Mouse (Mus musculus) stomach, embryonic 14.5 days (tissue): ENCODE data around the gene Nfatc4. TPM values are rescaled to one million over a fixed set of nuclear protein-coding genes. Genes with fewer than 3 reads are reported as not detected.
A peak's percentile ranks its signal among the peaks of the same experiment; 100 is the strongest.

Experiments used
- ATAC-seq: fragments of 200-750 bp; cut with Nextera tagmentation; 2 replicates; pipeline ENCODE4 v1.8.0; 2017; ENCODE audit warnings: low read depth, moderate TSS enrichment; ENCODE audit not compliant: insufficient number of reproducible peaks, insufficient read depth, low FRiP score
- H3K27ac ChIP-seq: fragments of 300-500 bp; sonication (generic); 2 replicates; pipeline ENCODE4 v1.5.1; 2014; ENCODE audit warnings: mild to moderate bottlenecking, low read length, moderate library complexity, mixed read lengths
- H3K27me3 ChIP-seq: fragments of 300-500 bp; sonication (generic); 2 replicates; pipeline ENCODE4 v1.6.1; 2014; ENCODE audit warnings: low read length, control low read depth, mixed read lengths; ENCODE audit not compliant: control insufficient read depth, insufficient read depth
- H3K36me3 ChIP-seq: fragments of 300-500 bp; sonication (generic); 2 replicates; pipeline ENCODE4 v1.6.1; 2014; ENCODE audit warnings: mild to moderate bottlenecking, control low read depth, low read length, moderate library complexity, mixed read lengths; ENCODE audit not compliant: control insufficient read depth, insufficient read depth
- H3K4me1 ChIP-seq: fragments of 300-500 bp; sonication (generic); 2 replicates; pipeline ENCODE4 v1.6.1; 2014; ENCODE audit warnings: low read length, control low read depth, mixed read lengths; ENCODE audit not compliant: control insufficient read depth, insufficient read depth
- H3K4me2 ChIP-seq: fragments of 300-500 bp; sonication (generic); replicated peaks from 2 replicates; pipeline ENCODE4 v1.6.1; 2014; ENCODE audit warnings: low read depth, low read length, control low read depth
- H3K4me3 ChIP-seq: fragments of 300-500 bp; sonication (generic); 2 replicates; pipeline ENCODE4 v1.5.1; 2014; ENCODE audit warnings: low read depth, low read length, control low read depth
- H3K9ac ChIP-seq: fragments of 300-500 bp; sonication (generic); replicated peaks from 2 replicates; pipeline ENCODE4 v1.6.1; 2014; ENCODE audit warnings: low read depth, mild to moderate bottlenecking, control low read depth, low read length, moderate library complexity, mixed read lengths
- H3K9me3 ChIP-seq: fragments of 300-500 bp; sonication (generic); 2 replicates; pipeline ENCODE4 v1.6.1; 2016; ENCODE audit warnings: low read depth, low read length, control low read depth; ENCODE audit not compliant: control insufficient read depth
- WGBS: fragments of 180-500 bp; shearing (Covaris S2); extraction: QIAGEN DNeasy Blood & Tissue Kit; methylation state at CpG from one replicate; pipeline ENCODE4 v1.1.7; 2014; 5-methylcytosine and 5-hydroxymethylcytosine counted together
- polyA plus RNA-seq: library from polyadenylated mRNA; unstranded; fragments of >200 nt; fragmentation: Nextera tagmentation; extraction: Ambion mirVana; gene quantifications from 2 replicates; pipeline ENCODE4 v1.2.1, GENCODE M21; 2014

Nfatc4 gene
- polyA plus RNA-seq, 1 experiment from 2014 or later = 54.9 TPM

DNA sequence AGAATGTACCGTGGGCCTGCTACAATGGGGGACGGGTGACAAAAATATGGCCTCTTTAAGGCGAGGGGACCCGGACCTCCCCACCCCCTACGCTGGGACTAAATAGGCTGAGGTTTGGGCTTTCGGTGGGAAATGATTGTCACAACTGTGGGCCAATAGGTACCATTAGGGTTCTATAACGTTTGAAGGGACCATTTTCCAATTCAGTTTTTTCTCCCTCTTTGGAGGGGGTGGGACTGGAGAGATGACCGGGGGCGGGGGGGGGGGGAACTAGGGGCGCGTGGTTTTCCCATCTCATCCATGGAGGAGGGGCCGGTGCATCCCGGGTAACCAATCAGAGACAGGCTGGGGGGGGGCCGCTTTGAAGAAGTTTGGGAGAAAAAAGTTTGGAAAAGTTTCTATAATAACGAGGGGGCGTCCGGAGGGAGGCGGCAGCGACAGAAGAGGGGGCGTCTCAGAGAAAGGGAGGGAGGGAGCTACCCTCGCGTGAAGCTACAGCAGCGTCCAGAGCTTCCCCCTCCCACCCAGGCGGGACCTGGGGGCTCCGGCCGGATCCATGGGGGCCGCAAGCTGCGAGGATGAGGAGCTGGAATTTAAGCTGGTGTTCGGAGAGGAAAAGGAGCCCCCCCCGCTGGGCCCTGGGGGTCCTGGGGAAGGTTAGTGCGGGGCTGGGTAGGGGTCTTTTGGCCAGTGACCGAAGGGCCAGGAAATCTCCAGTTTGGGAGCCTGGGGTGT lies 1.7 kb downstream of the Nfatc4 start:
- peak overlapping the region; percentile 99 for H3K27ac ChIP-seq
- no peaks in the 10 kb centered on the region for H3K27me3 ChIP-seq
- H3K9ac ChIP-seq = peak overlapping the region; percentile 87
- peak; percentile 15; the same call in 1 of the 2 replicates for ATAC-seq
- WGBS = 1% methylated on average over 29 of the region's 32 CpGs
- peak overlapping the region; percentile 80 for H3K4me3 ChIP-seq
- no peaks in the 10 kb centered on the region for H3K9me3 ChIP-seq
- peaks cover 17% of the 10 kb centered on the region for H3K36me3 ChIP-seq
- H3K4me1 ChIP-seq = peaks cover 32% of the 10 kb centered on the region; the same call in 1 of the 2 replicates
- peak overlapping the region; percentile 65 for H3K4me2 ChIP-seq

DNA sequence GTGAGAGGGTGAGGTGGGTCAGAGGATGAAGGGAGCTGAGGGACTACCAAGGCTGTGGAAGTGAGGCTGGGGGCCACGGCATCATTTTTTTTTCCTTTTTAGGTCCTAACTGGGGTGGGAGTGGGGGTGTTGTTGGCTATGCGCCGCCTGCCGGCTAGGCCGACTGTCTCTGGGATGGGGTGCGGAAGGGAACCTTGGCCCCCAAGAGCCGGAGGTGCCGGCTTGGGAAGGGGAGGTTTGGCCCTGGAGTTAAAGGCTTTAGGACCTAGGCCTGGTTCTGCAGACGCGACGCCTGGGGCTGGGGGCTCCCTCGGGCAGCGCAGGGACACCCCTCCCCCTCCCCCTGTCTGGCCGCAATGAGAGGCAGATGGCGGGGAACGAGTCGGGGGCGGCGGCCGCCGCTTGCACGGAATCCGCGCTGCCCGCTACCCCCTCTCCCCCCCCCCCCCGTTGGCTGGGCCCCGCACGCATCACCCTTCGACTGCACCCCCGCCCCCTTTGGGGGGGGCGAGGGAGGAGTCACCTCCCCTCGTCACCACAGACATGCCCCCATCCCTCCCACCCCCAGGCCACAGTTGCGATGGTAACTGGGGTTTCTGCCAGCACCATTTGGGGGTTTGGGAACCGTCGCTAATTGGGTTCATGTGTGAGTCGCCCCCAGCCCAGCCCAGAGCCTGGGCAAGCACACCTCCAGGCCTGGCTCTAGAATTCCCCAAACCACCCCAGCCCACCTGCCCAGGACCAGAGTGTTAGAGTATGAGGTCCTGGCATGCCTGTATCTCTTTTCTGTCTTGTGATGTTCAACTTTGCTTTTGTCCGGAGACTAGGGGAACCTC lies 2.5 kb downstream of the Nfatc4 start:
- under 1% methylated on average over 21 of the region's 37 CpGs for WGBS
- H3K9ac ChIP-seq = peak overlapping the region; percentile 87
- no peaks in the 10 kb centered on the region for H3K9me3 ChIP-seq
- peak overlapping the region; percentile 99 for H3K27ac ChIP-seq
- ATAC-seq = no peak
- H3K4me2 ChIP-seq = peak overlapping the region; percentile 65
- H3K4me3 ChIP-seq = peak overlapping the region; percentile 80
- peaks cover 32% of the 10 kb centered on the region; the same call in 1 of the 2 replicates for H3K4me1 ChIP-seq
- peaks cover 24% of the 10 kb centered on the region for H3K36me3 ChIP-seq
- no peaks in the 10 kb centered on the region for H3K27me3 ChIP-seq

DNA sequence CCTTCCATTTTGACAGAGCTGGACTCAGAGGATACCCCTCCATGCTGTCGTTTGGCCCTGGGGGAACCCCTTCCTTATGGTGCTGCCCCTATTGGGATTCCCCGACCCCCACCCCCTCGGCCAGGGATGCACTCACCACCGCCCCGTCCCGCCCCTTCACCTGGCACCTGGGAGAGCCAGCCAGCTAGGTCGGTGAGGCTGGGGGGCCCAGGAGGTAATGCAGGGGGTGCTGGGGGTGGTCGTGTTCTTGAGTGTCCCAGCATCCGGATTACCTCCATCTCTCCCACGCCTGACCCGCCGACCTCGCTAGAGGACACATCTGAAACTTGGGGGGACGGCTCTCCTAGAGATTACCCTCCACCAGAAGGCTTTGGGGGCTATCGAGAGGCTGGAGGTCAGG lies 3.2 kb downstream of the Nfatc4 start:
- H3K9ac ChIP-seq = peak overlapping the region; percentile 87
- peaks cover 28% of the 10 kb centered on the region for H3K36me3 ChIP-seq
- peak overlapping the region; percentile 65 for H3K4me2 ChIP-seq
- peaks cover 32% of the 10 kb centered on the region; the same call in 1 of the 2 replicates for H3K4me1 ChIP-seq
- H3K4me3 ChIP-seq = peak overlapping the region; percentile 80
- no peaks in the 10 kb centered on the region for H3K27me3 ChIP-seq
- H3K27ac ChIP-seq = peak overlapping the region; percentile 99; the same call in 1 of the 2 replicates
- WGBS = 6% methylated on average over 15 of the region's 15 CpGs
- ATAC-seq = no peak
- H3K9me3 ChIP-seq = no peaks in the 10 kb centered on the region

DNA sequence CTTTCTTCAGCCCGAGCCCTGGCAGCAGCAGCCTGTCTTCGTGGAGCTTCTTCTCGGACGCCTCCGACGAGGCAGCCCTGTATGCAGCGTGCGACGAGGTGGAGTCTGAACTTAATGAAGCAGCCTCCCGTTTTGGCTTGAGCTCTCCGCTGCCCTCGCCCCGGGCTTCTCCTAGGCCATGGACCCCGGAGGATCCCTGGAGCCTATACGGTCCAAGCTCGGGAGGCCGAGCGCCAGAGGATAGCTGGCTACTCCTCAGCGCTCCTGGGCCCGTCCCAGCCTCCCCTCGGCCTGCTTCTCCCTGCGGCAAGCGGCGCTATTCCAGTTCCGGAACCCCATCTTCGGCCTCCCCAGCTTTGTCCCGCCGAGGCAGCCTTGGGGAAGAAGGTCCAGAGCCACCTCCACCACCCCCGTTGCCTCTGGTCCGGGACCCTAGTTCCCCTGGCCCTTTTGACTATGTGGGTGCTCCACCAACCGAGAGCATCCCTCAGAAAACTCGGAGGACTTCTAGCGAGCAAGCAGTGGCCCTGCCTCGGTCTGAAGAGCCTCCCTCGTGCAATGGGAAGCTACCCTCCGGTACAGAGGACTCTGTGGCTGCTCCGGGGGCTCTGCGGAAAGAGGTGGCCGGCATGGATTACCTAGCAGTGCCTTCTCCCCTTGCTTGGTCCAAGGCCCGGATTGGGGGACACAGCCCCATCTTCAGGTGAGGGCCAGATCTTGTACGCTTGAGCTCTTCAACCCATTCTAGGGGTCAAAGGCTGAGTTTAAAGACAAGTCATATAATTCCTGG lies 3.8 kb downstream of the Nfatc4 start:
- 14% methylated on average over 41 of the region's 41 CpGs for WGBS
- H3K9me3 ChIP-seq = no peaks in the 10 kb centered on the region
- H3K4me3 ChIP-seq = peak overlapping the region; percentile 80
- H3K4me2 ChIP-seq = peak overlapping the region; percentile 65
- peaks cover 32% of the 10 kb centered on the region; the same call in 1 of the 2 replicates for H3K4me1 ChIP-seq
- H3K27me3 ChIP-seq = no peaks in the 10 kb centered on the region
- ATAC-seq = no peak
- peak overlapping the region; percentile 99; the same call in 1 of the 2 replicates for H3K27ac ChIP-seq
- H3K9ac ChIP-seq = peak overlapping the region; percentile 87
- H3K36me3 ChIP-seq = peaks cover 35% of the 10 kb centered on the region

DNA sequence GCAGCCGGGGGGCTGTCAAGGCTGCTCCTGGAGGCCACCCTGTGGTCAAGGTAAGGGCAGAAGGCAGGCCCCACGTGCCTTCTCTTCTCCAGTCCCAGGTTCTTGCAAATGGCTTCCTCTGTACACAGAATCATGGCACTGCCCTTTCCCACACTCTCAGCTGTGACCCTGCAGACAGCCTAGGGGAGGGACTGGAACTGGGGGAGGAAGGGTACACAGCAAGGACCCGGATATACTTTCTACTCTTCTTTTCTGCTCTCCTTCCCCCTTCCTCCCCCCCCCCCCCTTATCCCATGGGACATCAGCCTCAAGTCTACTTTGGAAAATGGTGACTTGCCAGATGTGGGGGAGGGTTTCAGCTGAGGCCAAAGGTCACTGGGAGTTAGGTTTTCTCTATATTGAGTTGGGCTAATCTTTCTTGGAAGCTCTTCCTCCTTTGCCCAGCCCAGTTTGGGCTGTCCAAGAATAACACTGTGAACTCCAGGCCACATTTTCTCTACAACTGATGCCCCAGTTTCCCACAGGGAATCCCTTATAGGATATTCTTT lies 5.8 kb downstream of the Nfatc4 start:
- H3K9ac ChIP-seq = no peak overlapping the region
- no peak for ATAC-seq
- no peak overlapping the region for H3K27ac ChIP-seq
- 34% methylated on average over 3 of the region's 3 CpGs for WGBS
- H3K36me3 ChIP-seq = peaks cover 43% of the 10 kb centered on the region
- H3K4me2 ChIP-seq = no peak overlapping the region
- no peaks in the 10 kb centered on the region for H3K27me3 ChIP-seq
- H3K4me1 ChIP-seq = peaks cover 29% of the 10 kb centered on the region; the same call in 1 of the 2 replicates
- H3K4me3 ChIP-seq = no peak overlapping the region
- H3K9me3 ChIP-seq = no peaks in the 10 kb centered on the region

DNA sequence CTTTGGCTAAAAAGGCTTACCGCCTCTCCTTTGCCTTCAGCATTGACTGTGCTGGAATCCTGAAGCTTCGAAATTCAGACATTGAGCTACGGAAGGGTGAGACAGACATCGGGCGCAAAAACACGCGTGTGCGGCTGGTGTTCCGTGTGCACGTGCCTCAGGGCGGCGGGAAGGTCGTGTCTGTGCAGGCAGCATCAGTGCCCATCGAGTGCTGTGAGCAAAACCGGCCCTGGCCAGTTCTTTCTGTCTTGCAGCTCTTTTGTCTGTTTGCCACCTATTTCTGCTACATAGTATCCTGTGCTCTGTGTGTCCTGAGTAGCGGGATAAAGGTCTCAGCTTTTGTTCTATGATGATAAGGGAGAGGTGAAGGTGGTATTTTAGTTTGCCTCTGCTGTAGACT lies 6.9 kb downstream of the Nfatc4 start:
- no peak overlapping the region for H3K27ac ChIP-seq
- peaks cover 25% of the 10 kb centered on the region; the same call in 1 of the 2 replicates for H3K4me1 ChIP-seq
- H3K4me2 ChIP-seq = no peak overlapping the region
- no peaks in the 10 kb centered on the region for H3K27me3 ChIP-seq
- H3K9ac ChIP-seq = no peak overlapping the region
- 94% methylated on average over 16 of the region's 16 CpGs for WGBS
- no peaks in the 10 kb centered on the region for H3K9me3 ChIP-seq
- H3K36me3 ChIP-seq = peaks cover 43% of the 10 kb centered on the region
- H3K4me3 ChIP-seq = no peak overlapping the region
- ATAC-seq = no peak

DNA sequence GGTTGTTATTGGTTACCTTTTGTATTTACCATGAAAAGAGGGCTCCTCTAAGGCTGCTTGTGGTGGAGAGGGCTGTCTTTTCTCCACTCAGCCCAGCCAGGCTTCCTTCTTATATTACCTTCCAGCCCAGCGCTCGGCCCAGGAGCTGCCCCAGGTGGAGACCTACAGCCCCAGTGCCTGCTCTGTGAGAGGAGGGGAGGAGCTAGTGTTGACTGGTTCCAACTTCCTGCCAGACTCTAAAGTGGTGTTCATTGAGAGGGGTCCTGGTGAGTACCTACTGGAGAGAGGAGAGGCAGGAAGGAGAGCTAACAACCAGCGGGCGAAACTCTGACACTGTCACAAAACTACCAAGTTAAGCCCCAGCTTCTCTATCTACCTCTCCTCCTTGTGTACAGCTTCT lies 7.4 kb downstream of the Nfatc4 start:
- ATAC-seq = no peak
- peaks cover 25% of the 10 kb centered on the region; the same call in 1 of the 2 replicates for H3K4me1 ChIP-seq
- no peak overlapping the region for H3K4me3 ChIP-seq
- no peak overlapping the region for H3K4me2 ChIP-seq
- 85% methylated on average over 4 of the region's 4 CpGs for WGBS
- H3K9ac ChIP-seq = no peak overlapping the region
- H3K9me3 ChIP-seq = no peaks in the 10 kb centered on the region
- no peaks in the 10 kb centered on the region for H3K27me3 ChIP-seq
- peaks cover 43% of the 10 kb centered on the region for H3K36me3 ChIP-seq
- no peak overlapping the region for H3K27ac ChIP-seq

DNA sequence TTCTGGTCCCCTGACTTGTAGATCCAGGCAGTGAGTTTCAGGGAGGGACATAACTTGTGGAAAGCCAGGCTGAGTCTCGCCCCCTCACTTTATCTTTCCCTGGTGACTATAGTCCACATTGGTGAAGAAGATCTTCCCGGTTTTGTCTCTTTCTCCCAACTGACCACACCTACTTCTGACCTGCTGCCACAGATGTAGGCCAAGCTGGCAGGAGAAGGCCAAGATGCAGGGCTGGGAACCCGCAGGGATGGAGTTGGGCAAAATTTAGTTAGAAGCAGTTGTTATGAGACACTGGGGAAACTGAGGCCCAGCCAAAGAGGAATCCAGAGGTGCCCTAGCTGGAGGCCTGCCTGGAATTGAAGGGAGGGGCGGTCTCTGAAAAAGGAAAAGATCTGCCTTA lies 10.2 kb downstream of the Nfatc4 start:
- Histone ChIP-seq H3K4me3 (no peak overlapping the region), H3K9ac (no peak overlapping the region), H3K4me2 (no peak overlapping the region), H3K27ac (no peak overlapping the region), H3K4me1 (peaks cover 7% of the 10 kb centered on the region; the same call in 1 of the 2 replicates), H3K27me3 (no peaks in the 10 kb centered on the region), H3K36me3 (peaks cover 36% of the 10 kb centered on the region), H3K9me3 (no peaks in the 10 kb centered on the region)
- no peak for ATAC-seq
- 75% methylated on average over 4 of the region's 4 CpGs for WGBS
